Mouse (Mus musculus): ENCODE measurements around the gene Olfr957. TPM values are rescaled to one million over a fixed set of nuclear protein-coding genes. Genes with fewer than 3 reads are reported as not detected.
A peak's percentile ranks its signal among the peaks of the same experiment; 100 is the strongest.

Gene Olfr957
- total and polyA plus RNA-seq, 3 experiments: not detected

DNA sequence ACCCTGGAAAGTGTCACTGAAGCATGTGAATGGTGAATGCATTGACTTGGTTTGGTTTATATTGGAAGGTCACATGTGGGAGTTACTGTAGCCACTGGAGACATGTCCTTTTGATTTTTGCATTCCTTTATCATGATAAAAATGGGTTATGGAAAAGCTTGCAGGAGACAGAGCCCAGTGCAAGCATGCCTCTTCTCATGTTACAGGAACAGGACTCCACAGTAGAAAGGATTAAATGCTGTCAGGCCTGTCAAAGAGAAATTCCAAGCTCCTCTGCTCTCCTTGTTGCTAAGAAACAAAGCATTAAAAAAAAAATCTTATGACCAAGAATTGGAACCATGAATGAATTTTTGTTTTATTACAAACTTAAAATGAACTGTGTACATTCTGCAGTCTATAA, 3.0 kb upstream of the Olfr957 start:
- no peak overlapping the region for H3K9ac ChIP-seq (ENCODE audit: control insufficient read depth, low read depth, low read length, poor library complexity, severe bottlenecking)
- H3K27ac ChIP-seq (ENCODE audit: control insufficient read depth, low read depth, low read length): no peak overlapping the region
- no peaks in the 10 kb centered on the region for H3K36me3 ChIP-seq (ENCODE audit: control insufficient read depth in 1 of 2, insufficient read depth in 2 of 2, low read length in 2 of 2)
- no peak for DNase-seq (ENCODE audit: low read depth, low spot score)
- TF ChIP-seq POLR2AphosphoS2 (IDR thresholded peaks at IDR 0.05; ENCODE audit: low read length) (no peak), MXI1 (IDR thresholded peaks at IDR 0.05; ENCODE audit: low read depth, low read length) (no peak)
- no peaks in the 10 kb centered on the region for H3K27me3 ChIP-seq (ENCODE audit: control insufficient read depth in 1 of 2, insufficient read depth in 2 of 2, low read length in 2 of 2)
- no peaks in the 10 kb centered on the region for H3K9me3 ChIP-seq (replicated peaks; ENCODE audit: insufficient read depth, low read length)
- no peaks in the 10 kb centered on the region for H3K79me2 ChIP-seq (ENCODE audit: control insufficient read depth, insufficient read depth, low read length, poor library complexity)
- H3K4me1 ChIP-seq (ENCODE audit: control insufficient read depth in 1 of 2, insufficient read depth in 2 of 2, low read length in 2 of 2): no peaks in the 10 kb centered on the region
- no peak overlapping the region for H3K4me3 ChIP-seq (ENCODE audit: control insufficient read depth in 1 of 2, insufficient read depth in 1 of 2, low read depth in 2 of 2, low read length in 2 of 2)

DNA sequence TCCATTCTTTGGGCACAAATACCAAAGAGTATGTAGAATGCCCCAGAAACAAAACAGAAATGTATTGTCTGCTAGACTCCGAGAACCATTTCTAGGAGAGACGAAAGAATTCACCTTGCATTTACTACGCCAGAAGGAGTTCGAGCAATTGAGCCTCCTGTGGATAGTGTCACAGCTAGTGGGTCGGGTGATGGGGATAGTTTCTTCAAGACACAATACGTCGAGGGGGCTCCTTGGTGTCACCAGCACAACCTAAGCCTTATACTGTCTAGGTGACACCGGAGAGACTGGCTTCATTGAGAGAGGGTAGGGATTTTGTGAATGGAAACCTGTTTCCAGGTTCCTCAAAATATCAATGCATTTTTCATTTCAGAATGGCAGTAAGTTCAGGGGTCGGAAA, 6.2 kb downstream of the Olfr957 start:
- Histone ChIP-seq H3K36me3 (ENCODE audit: control insufficient read depth in 1 of 2, insufficient read depth in 2 of 2, low read length in 2 of 2) (no peaks in the 10 kb centered on the region), H3K4me3 (ENCODE audit: control insufficient read depth in 1 of 2, insufficient read depth in 1 of 2, low read depth in 2 of 2, low read length in 2 of 2) (no peak overlapping the region), H3K4me1 (ENCODE audit: control insufficient read depth in 1 of 2, insufficient read depth in 2 of 2, low read length in 2 of 2) (no peaks in the 10 kb centered on the region), H3K27me3 (ENCODE audit: control insufficient read depth in 1 of 2, insufficient read depth in 2 of 2, low read length in 2 of 2) (no peaks in the 10 kb centered on the region), H3K79me2 (ENCODE audit: control insufficient read depth, insufficient read depth, low read length, poor library complexity) (no peaks in the 10 kb centered on the region), H3K27ac (ENCODE audit: control insufficient read depth, low read depth, low read length) (no peak overlapping the region), H3K9me3 (replicated peaks; ENCODE audit: insufficient read depth, low read length) (no peaks in the 10 kb centered on the region), H3K9ac (ENCODE audit: control insufficient read depth, low read depth, low read length, poor library complexity, severe bottlenecking) (no peak overlapping the region)
- DNase-seq (ENCODE audit: low read depth, low spot score): no peak
- TF ChIP-seq SIN3A (IDR thresholded peaks at IDR 0.05; ENCODE audit: low read length) (no peak), MYB (IDR thresholded peaks at IDR 0.05; ENCODE audit: low read depth, low read length) (no peak), MAX (IDR thresholded peaks at IDR 0.05; ENCODE audit: low read length) (no peak)

DNA sequence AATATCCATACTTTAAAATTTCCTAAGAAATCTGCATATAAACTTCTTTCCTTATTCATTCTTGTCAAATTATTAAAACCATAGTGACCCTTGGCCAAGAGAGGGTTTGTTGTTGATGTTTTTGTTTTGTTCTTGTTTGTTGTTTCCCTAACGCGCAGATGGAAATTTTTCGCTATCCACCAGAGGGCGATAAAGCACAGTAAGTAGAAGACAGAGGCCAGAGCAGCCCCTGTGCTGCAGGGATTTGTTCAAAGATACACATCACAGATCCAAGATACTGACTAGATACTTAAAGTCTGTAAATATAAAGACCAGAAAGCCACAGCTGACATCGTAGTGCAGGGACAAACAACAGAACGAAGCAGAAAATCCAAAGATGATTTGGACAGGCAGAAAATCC, 6.6 kb downstream of the Olfr957 start:
- TF ChIP-seq RAD21 (IDR thresholded peaks at IDR 0.05; ENCODE audit: low read depth, low read length): peak; percentile 32
- peak; percentile 18 to 41 (median 32); a peak in 4 of 6 replicates for TF ChIP-seq CTCF (IDR thresholded peaks at IDR 0.05 in 2 of 3, conservative IDR thresholded peaks at IDR 0.05 in 1 of 3; ENCODE audit: control insufficient read depth in 1 of 3, insufficient read depth in 1 of 3, low read depth in 2 of 3, low read length in 3 of 3, poor library complexity in 1 of 3, severe bottlenecking in 1 of 3)
- peak; percentile 22; the same call in 1 of the 2 replicates for TF ChIP-seq SMC3 (IDR thresholded peaks at IDR 0.05; ENCODE audit: low read depth, low read length)
- TF ChIP-seq ZKSCAN1 (IDR thresholded peaks at IDR 0.05; ENCODE audit: low read depth, low read length): no peak
- no peak for TF ChIP-seq MYB (IDR thresholded peaks at IDR 0.05; ENCODE audit: low read depth, low read length)
- DNase-seq (ENCODE audit: low read depth, low spot score): peak; percentile 22
- Histone ChIP-seq H3K4me1 (ENCODE audit: control insufficient read depth in 1 of 2, insufficient read depth in 2 of 2, low read length in 2 of 2) (no peaks in the 10 kb centered on the region), H3K4me3 (ENCODE audit: control insufficient read depth in 1 of 2, insufficient read depth in 1 of 2, low read depth in 2 of 2, low read length in 2 of 2) (no peak overlapping the region), H3K27me3 (ENCODE audit: control insufficient read depth in 1 of 2, insufficient read depth in 2 of 2, low read length in 2 of 2) (no peaks in the 10 kb centered on the region), H3K79me2 (ENCODE audit: control insufficient read depth, insufficient read depth, low read length, poor library complexity) (no peaks in the 10 kb centered on the region), H3K9me3 (replicated peaks; ENCODE audit: insufficient read depth, low read length) (no peaks in the 10 kb centered on the region), H3K36me3 (ENCODE audit: control insufficient read depth in 1 of 2, insufficient read depth in 2 of 2, low read length in 2 of 2) (no peaks in the 10 kb centered on the region), H3K27ac (ENCODE audit: control insufficient read depth, low read depth, low read length) (no peak overlapping the region), H3K9ac (ENCODE audit: control insufficient read depth, low read depth, low read length, poor library complexity, severe bottlenecking) (no peak overlapping the region)

DNA sequence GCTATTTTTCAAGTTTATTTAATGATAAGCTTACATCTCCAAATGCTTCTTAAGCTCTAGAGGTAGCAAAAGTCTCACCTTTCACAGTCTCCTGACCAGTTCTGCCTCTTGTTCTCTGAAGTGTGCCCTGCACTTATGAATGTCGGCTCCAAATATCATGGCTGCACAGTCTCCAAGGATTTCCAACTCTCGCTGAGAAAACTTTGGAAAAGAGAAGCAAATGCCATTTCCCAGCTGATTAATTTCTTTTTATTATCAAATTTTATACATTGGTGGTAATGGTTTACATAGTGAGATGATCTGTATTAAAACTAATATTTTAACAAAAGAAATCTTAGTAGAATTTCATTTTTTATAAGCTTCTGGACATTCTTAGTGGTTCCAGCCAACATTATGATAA, 21.7 kb downstream of the Olfr957 start, which contains the start of gene Olfr44:
Olfr44 (minus strand) TSS at position 101 of the 400 bp plus-strand sequence.
- H3K4me3 ChIP-seq (ENCODE audit: control insufficient read depth in 1 of 2, insufficient read depth in 1 of 2, low read depth in 2 of 2, low read length in 2 of 2): no peak within 1 kb of the TSS
- H3K79me2 ChIP-seq (ENCODE audit: control insufficient read depth, insufficient read depth, low read length, poor library complexity): no peaks in the 10 kb centered on the region
- no peak for DNase-seq (ENCODE audit: low read depth, low spot score)
- no peaks in the 10 kb centered on the region for H3K9me3 ChIP-seq (replicated peaks; ENCODE audit: insufficient read depth, low read length)
- H3K27me3 ChIP-seq (ENCODE audit: control insufficient read depth in 1 of 2, insufficient read depth in 2 of 2, low read length in 2 of 2): no peaks in the 10 kb centered on the region
- H3K36me3 ChIP-seq (ENCODE audit: control insufficient read depth in 1 of 2, insufficient read depth in 2 of 2, low read length in 2 of 2): no peaks in the 10 kb centered on the region
- no peak within 1 kb of the TSS for H3K9ac ChIP-seq (ENCODE audit: control insufficient read depth, low read depth, low read length, poor library complexity, severe bottlenecking)
- H3K4me1 ChIP-seq (ENCODE audit: control insufficient read depth in 1 of 2, insufficient read depth in 2 of 2, low read length in 2 of 2): no peaks in the 10 kb centered on the region
- H3K27ac ChIP-seq (ENCODE audit: control insufficient read depth, low read depth, low read length): no peak within 1 kb of the TSS
- TF ChIP-seq POLR2AphosphoS5 (IDR thresholded peaks at IDR 0.05; ENCODE audit: borderline replicate concordance, low read depth, low read length): no peak
- no peak for TF ChIP-seq MAFK (IDR thresholded peaks at IDR 0.05; ENCODE audit: borderline replicate concordance, low read depth, low read length)
- no peak for TF ChIP-seq USF2 (IDR thresholded peaks at IDR 0.05; ENCODE audit: borderline replicate concordance in 1 of 2, insufficient read depth in 1 of 2, low read depth in 1 of 2, low read length in 2 of 2)
- no peak for TF ChIP-seq RAD21 (IDR thresholded peaks at IDR 0.05; ENCODE audit: low read depth, low read length)
- TF ChIP-seq USF1 (IDR thresholded peaks at IDR 0.05; ENCODE audit: low read depth, low read length): no peak
- TF ChIP-seq MAX (IDR thresholded peaks at IDR 0.05; ENCODE audit: low read length): no peak
- TF ChIP-seq POLR2A (IDR thresholded peaks at IDR 0.05; ENCODE audit: control insufficient read depth in 1 of 2, insufficient read depth in 1 of 2, low read depth in 1 of 2, low read length in 2 of 2, poor library complexity in 1 of 2): no peak
- no peak for TF ChIP-seq POLR2AphosphoS2 (IDR thresholded peaks at IDR 0.05; ENCODE audit: low read length)
- TF ChIP-seq SMC3 (IDR thresholded peaks at IDR 0.05; ENCODE audit: low read depth, low read length): no peak
- TF ChIP-seq ZC3H11A (IDR thresholded peaks at IDR 0.05; ENCODE audit: low read depth, low read length): no peak
- TF ChIP-seq KAT2A (conservative IDR thresholded peaks at IDR 0.05; ENCODE audit: low read depth, low read length): no peak
- TF ChIP-seq ZKSCAN1 (IDR thresholded peaks at IDR 0.05; ENCODE audit: low read depth, low read length): no peak
- TF ChIP-seq RCOR1 (IDR thresholded peaks at IDR 0.05; ENCODE audit: low read depth, low read length): no peak
- no peak for TF ChIP-seq MEF2A (IDR thresholded peaks at IDR 0.05; ENCODE audit: extremely low read depth, insufficient replicate concordance, low read depth, low read length, poor library complexity, severe bottlenecking)
- no peak for TF ChIP-seq EP300 (IDR thresholded peaks at IDR 0.05; ENCODE audit: low read depth in 1 of 2, low read length in 2 of 2)
- no peak for TF ChIP-seq GABPA (IDR thresholded peaks at IDR 0.05; ENCODE audit: low read depth, low read length)

Measured in MEL (cell line).